Mouse (Mus musculus) intestine, embryonic 15.5 days (tissue): ENCODE results near the gene Pola1. TPM values are rescaled to one million over a fixed set of nuclear protein-coding genes. Genes with fewer than 3 reads are reported as not detected.

ENCODE experiments used
- ATAC-seq: fragments of 200-750 bp; cut with Nextera tagmentation; 2 replicates; pipeline ENCODE4 v1.8.0; 2017; ENCODE audit warnings: moderate TSS enrichment, moderate library complexity
- H3K27ac ChIP-seq: fragments of 300-500 bp; sonication (generic); 2 replicates; pipeline ENCODE4 v1.5.1; 2015; ENCODE audit warnings: mild to moderate bottlenecking, inconsistent platforms
- H3K27me3 ChIP-seq: fragments of 300-500 bp; sonication (generic); replicated peaks from 2 replicates; pipeline ENCODE4 v1.6.1; 2015; ENCODE audit warnings: inconsistent platforms
- H3K36me3 ChIP-seq: fragments of 300-500 bp; sonication (generic); 2 replicates; pipeline ENCODE4 v1.6.1; 2015; ENCODE audit warnings: inconsistent platforms
- H3K4me1 ChIP-seq: fragments of 300-500 bp; sonication (generic); replicated peaks from 2 replicates; pipeline ENCODE4 v1.6.1; 2015; ENCODE audit warnings: inconsistent platforms
- H3K4me2 ChIP-seq: fragments of 300-500 bp; sonication (generic); replicated peaks from 2 replicates; pipeline ENCODE4 v1.6.1; 2015; ENCODE audit warnings: mild to moderate bottlenecking, inconsistent platforms
- H3K4me3 ChIP-seq: fragments of 300-500 bp; sonication (generic); replicated peaks from 2 replicates; pipeline ENCODE4 v1.5.1; 2015; ENCODE audit warnings: inconsistent platforms
- H3K9ac ChIP-seq: fragments of 300-500 bp; sonication (generic); 2 replicates; pipeline ENCODE4 v1.6.1; 2015; ENCODE audit warnings: inconsistent platforms
- H3K9me3 ChIP-seq: fragments of 300-500 bp; sonication (generic); 2 replicates; pipeline ENCODE4 v1.6.1; 2016; ENCODE audit warnings: inconsistent platforms
- WGBS: fragments of 180-500 bp; shearing (Covaris S2); methylation state at CpG from one replicate; pipeline ENCODE4 v1.1.7; 2015; 5-methylcytosine and 5-hydroxymethylcytosine counted together
- polyA plus RNA-seq: library from polyadenylated mRNA; unstranded; fragments of >200 nt; fragmentation: Nextera tagmentation; extraction: Ambion mirVana; gene quantifications from 2 replicates; pipeline ENCODE4 v1.2.1, GENCODE M21; 2015

Pola1 gene
- 15.2 and 17.9 TPM in 2 replicates for polyA plus RNA-seq

GRCm38 (mm10) chrX:93631657-93632449 is at the start of gene Pola1:
TSS of gene Pola1 (minus strand) at chrX:93632155.
- Histone ChIP-seq H3K36me3 (no peaks in the 10 kb centered on the region), H3K4me3 (peak within 1 kb of the TSS; percentile 48), H3K9me3 (no peaks in the 10 kb centered on the region), H3K4me2 (peak within 1 kb of the TSS; percentile 57), H3K27me3 (no peaks in the 10 kb centered on the region), H3K9ac (peak within 1 kb of the TSS; percentile 34; the same call in 1 of the 2 replicates), H3K27ac (no peak within 1 kb of the TSS), H3K4me1 (no peaks in the 10 kb centered on the region)
- WGBS = 13% methylated on average over 53 of the region's 53 CpGs
- ATAC-seq = peak; percentile 100

DNA sequence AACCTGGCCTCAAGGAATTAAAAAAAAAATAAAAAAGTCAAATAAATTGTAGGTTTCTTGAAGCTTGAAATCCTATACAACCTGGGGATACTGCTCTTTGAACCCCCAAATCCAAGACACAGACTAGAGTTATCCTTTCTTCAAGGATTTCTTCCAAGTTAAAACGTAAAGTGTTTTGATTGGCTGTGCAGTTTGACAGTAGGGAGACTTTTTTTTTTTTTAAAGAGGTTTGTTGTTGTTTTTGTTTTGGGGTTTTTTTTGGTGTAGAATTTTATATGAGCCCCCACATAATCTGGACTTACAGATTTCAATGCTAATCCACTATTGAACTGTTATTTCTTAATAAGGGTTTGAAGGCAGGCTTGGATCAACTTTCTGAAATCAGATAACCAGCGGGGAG is 44.3 kb upstream of the Pola1 start:
- ATAC-seq = no peak
- Histone ChIP-seq H3K36me3 (no peaks in the 10 kb centered on the region), H3K27ac (no peak overlapping the region), H3K27me3 (no peaks in the 10 kb centered on the region), H3K4me2 (no peak overlapping the region), H3K9ac (no peak overlapping the region), H3K4me1 (no peaks in the 10 kb centered on the region), H3K9me3 (no peaks in the 10 kb centered on the region), H3K4me3 (no peak overlapping the region)
- WGBS = 72% methylated on average over 2 of the region's 2 CpGs

GRCm38 (mm10) chrX:93674836-93675795 is 43.2 kb upstream of the Pola1 start:
- H3K4me2 ChIP-seq = peak overlapping the region; percentile 58
- no peaks in the 10 kb centered on the region for H3K4me1 ChIP-seq
- ATAC-seq = peak; percentile 100
- H3K9ac ChIP-seq = no peak overlapping the region
- no peak overlapping the region for H3K27ac ChIP-seq
- H3K36me3 ChIP-seq = no peaks in the 10 kb centered on the region
- no peaks in the 10 kb centered on the region for H3K27me3 ChIP-seq
- peak overlapping the region; percentile 28 for H3K4me3 ChIP-seq
- H3K9me3 ChIP-seq = no peaks in the 10 kb centered on the region
- 18% methylated on average over 19 of the region's 19 CpGs for WGBS

- Histone ChIP-seq H3K4me2 (peak overlapping the region; percentile 58), H3K9me3 (no peaks in the 10 kb centered on the region), H3K4me1 (no peaks in the 10 kb centered on the region), H3K4me3 (no peak overlapping the region; the same call in 1 of the 2 replicates), H3K27ac (no peak overlapping the region), H3K36me3 (no peaks in the 10 kb centered on the region), H3K9ac (no peak overlapping the region), H3K27me3 (no peaks in the 10 kb centered on the region)
- ATAC-seq = peak; percentile 50
- WGBS = 41% methylated on average over 3 of the region's 3 CpGs
These were observed 42.5 kb upstream of the Pola1 start for GRCm38 (mm10) chrX:93674432-93674831.

DNA sequence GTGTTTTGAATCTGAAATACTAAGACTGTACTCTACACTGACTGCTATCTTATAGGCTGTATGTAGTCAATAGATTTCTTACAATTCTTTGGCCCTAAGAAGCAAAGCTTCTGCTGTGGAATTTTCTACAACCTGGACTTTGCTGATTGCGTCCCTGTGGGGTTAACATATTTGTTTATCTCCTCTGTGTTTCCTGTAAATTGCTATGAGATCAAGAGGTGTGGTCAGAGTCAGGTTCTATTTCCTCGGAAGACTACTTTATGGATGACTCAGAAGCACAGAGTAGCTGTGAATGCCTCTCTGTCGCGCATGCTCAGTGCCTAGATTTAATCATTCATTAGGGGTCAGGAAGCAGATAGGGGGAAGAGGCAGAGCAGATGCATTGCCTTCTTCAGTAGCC is 32.8 kb upstream of the Pola1 start:
- Histone ChIP-seq H3K9me3 (no peaks in the 10 kb centered on the region), H3K27me3 (no peaks in the 10 kb centered on the region), H3K4me3 (no peak overlapping the region), H3K9ac (no peak overlapping the region), H3K36me3 (no peaks in the 10 kb centered on the region), H3K4me1 (no peaks in the 10 kb centered on the region), H3K4me2 (no peak overlapping the region), H3K27ac (no peak overlapping the region)
- WGBS = 65% methylated on average over 4 of the region's 4 CpGs
- no peak for ATAC-seq

- ATAC-seq = no peak
- H3K9ac ChIP-seq = no peak overlapping the region
- H3K4me3 ChIP-seq = no peak overlapping the region
- H3K4me2 ChIP-seq = no peak overlapping the region
- no peaks in the 10 kb centered on the region for H3K9me3 ChIP-seq
- no peaks in the 10 kb centered on the region for H3K27me3 ChIP-seq
- no peaks in the 10 kb centered on the region for H3K4me1 ChIP-seq
- no peak overlapping the region for H3K27ac ChIP-seq
- WGBS = 84% methylated on average over 5 of the region's 5 CpGs
- H3K36me3 ChIP-seq = no peaks in the 10 kb centered on the region
These were observed 32.1 kb upstream of the Pola1 start for GRCm38 (mm10) chrX:93663919-93664586.

GRCm38 (mm10) chrX:93655153-93655552 is 23.2 kb upstream of the Pola1 start:
- Histone ChIP-seq H3K4me2 (no peak overlapping the region), H3K27ac (no peak overlapping the region), H3K4me3 (no peak overlapping the region), H3K27me3 (no peaks in the 10 kb centered on the region), H3K36me3 (no peaks in the 10 kb centered on the region), H3K4me1 (no peaks in the 10 kb centered on the region), H3K9ac (no peak overlapping the region), H3K9me3 (no peaks in the 10 kb centered on the region)
- 81% methylated on average over 5 of the region's 5 CpGs for WGBS
- no peak for ATAC-seq

DNA sequence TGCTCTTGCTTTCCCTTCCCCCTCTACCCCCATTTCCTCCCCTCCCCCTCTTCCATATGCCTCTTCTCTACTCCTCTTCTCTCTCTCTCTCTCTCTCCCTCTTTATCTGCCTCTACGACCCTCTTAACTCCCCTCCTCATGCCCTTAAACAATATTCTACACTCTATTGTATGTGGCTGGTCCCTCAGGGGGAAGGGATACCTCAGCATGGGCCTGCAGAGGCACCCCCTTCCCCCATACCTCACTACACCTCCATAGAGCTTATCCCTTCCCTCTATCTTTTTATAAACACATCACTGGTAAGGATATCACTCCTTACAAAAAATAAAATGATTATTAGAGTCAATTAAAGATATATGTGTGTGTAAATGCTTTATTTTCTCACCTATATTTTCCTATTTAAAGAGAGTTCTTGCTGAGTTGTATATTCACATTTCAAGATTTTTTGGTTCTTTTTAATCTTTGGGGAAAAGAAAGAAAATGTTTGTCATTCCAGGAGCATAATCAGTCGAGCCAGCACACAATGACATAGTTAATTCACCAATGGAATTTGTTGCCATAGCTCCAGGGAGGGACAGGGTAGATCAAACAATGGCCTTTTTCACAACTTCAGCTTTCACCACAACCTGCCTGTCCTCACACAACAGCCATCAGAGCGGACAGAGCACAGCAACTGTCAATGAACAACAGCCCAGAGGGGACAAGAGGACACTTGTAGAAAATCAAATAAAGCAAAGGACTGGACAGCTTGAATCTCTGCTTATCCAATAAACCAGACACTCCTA is 22.5 kb upstream of the Pola1 start, which contains the start of gene Pcyt1b:
Gene Pcyt1b (plus strand): TSS at position 646 of the 785 bp plus-strand sequence.
- no peak within 1 kb of the TSS for H3K4me3 ChIP-seq

GRCm38 (mm10) chrX:93650738-93651137 is 18.8 kb upstream of the Pola1 start:
- ATAC-seq = no peak
- Histone ChIP-seq H3K4me3 (no peak overlapping the region), H3K4me1 (no peaks in the 10 kb centered on the region), H3K9ac (no peak overlapping the region), H3K36me3 (no peaks in the 10 kb centered on the region), H3K9me3 (no peaks in the 10 kb centered on the region), H3K27me3 (no peaks in the 10 kb centered on the region), H3K27ac (no peak overlapping the region), H3K4me2 (no peak overlapping the region)
- 84% methylated on average over 2 of the region's 2 CpGs for WGBS

More for the DNA sequence above, 22.5 kb upstream of the Pola1 start, which contains the start of gene Pcyt1b:
- 42% methylated on average over 3 of the region's 3 CpGs for WGBS
- no peak within 1 kb of the TSS for H3K9ac ChIP-seq
- no peaks in the 10 kb centered on the region for H3K36me3 ChIP-seq
- H3K27ac ChIP-seq = no peak within 1 kb of the TSS
- H3K4me1 ChIP-seq = no peaks in the 10 kb centered on the region
- no peak for ATAC-seq
- no peak within 1 kb of the TSS for H3K4me2 ChIP-seq
- no peaks in the 10 kb centered on the region for H3K9me3 ChIP-seq
- no peaks in the 10 kb centered on the region for H3K27me3 ChIP-seq

- H3K9me3 ChIP-seq = no peaks in the 10 kb centered on the region
- no peak for ATAC-seq
- H3K4me1 ChIP-seq = no peaks in the 10 kb centered on the region
- H3K27me3 ChIP-seq = no peaks in the 10 kb centered on the region
- no peak overlapping the region for H3K9ac ChIP-seq
- H3K36me3 ChIP-seq = no peaks in the 10 kb centered on the region
- no peak overlapping the region for H3K4me3 ChIP-seq
- H3K4me2 ChIP-seq = no peak overlapping the region
- H3K27ac ChIP-seq = no peak overlapping the region
These were observed 12.1 kb upstream of the Pola1 start for GRCm38 (mm10) chrX:93644022-93644421.

DNA sequence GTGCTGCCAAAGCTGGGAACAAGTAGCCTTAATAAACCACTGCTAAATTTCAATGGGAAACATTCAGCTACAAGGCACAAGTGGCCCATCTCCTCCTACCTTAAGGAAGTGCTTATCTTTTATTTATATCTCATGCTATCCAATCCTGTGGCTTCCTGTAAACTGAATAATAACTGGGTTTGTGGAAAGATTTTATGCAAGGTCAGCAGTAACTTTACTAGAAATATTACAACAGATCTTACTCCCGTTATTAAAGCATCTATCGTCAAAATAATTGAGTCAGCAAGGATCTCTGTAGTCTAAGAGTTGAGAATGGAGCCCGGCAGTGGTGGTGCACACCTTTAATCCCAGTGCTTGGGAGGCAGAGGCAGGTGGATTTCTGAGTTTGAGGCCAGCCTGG is 11.6 kb upstream of the Pola1 start:
- Histone ChIP-seq H3K27ac (no peak overlapping the region), H3K4me1 (no peaks in the 10 kb centered on the region), H3K4me2 (no peak overlapping the region), H3K9ac (no peak overlapping the region), H3K9me3 (no peaks in the 10 kb centered on the region), H3K36me3 (no peaks in the 10 kb centered on the region), H3K4me3 (no peak overlapping the region), H3K27me3 (no peaks in the 10 kb centered on the region)
- ATAC-seq = no peak
- 81% methylated on average over 3 of the region's 3 CpGs for WGBS
